Mouse (Mus musculus) heart, adult 2 months (tissue): ENCODE measurements around the gene Gprasp2.

Experiments used
- CTCF ChIP-seq: fragments of 200-600 bp; IDR thresholded peaks from 2 replicates; pipeline ENCODE4 v1.8.1; 2022; ENCODE audit warnings: antibody characterized with exemption, mild to moderate bottlenecking, moderate library complexity
- POLR2A ChIP-seq: fragments of 200-500 bp; IDR thresholded peaks from 2 replicates; pipeline ENCODE4 v1.6.1; 2011; ENCODE audit warnings: mild to moderate bottlenecking, low read depth, low read length, control low read depth; ENCODE audit not compliant: insufficient read depth

GRCm38 (mm10) chrX:135879626-135880025, 40.8 kb downstream of the Gprasp2 start:
- no peak for TF ChIP-seq CTCF
- no peak for TF ChIP-seq POLR2A
